Mouse (Mus musculus) MEL (cell line): Measurements from ENCODE around the gene Arhgef7. TPM values are rescaled to one million over a fixed set of nuclear protein-coding genes. Genes with fewer than 3 reads are reported as not detected.

Source experiments
- DNase-seq: peaks from one replicate; pipeline ENCODE4 v3.0.0; 2011; ENCODE audit warnings: low read depth, low spot score
- H3K27ac ChIP-seq: 2 replicates; pipeline ENCODE4 v1.5.1; 2012; ENCODE audit warnings: low read depth, mild to moderate bottlenecking, control low read depth, low read length, moderate library complexity; ENCODE audit not compliant: control insufficient read depth
- H3K27me3 ChIP-seq, 2 experiments: fragments of 150-350 bp in 1 of 2; sonication (generic) in 1 of 2; 2 replicates each; pipeline ENCODE4 v1.6.1; 2012; ENCODE audit warnings: low read length in 2 of 2, mild to moderate bottlenecking in 2 of 2, improper control_type of control experiment in 1 of 2, moderate library complexity in 1 of 2; ENCODE audit not compliant: insufficient read depth in 2 of 2, control insufficient read depth in 1 of 2
- H3K36me3 ChIP-seq, 2 experiments: 2 replicates each; pipeline ENCODE4 v1.6.1; 2012 to 2014; ENCODE audit warnings: low read length in 2 of 2, improper control_type of control experiment in 1 of 2, inconsistent platforms in 1 of 2, mild to moderate bottlenecking in 1 of 2; ENCODE audit not compliant: insufficient read depth in 2 of 2, control insufficient read depth in 1 of 2
- H3K4me1 ChIP-seq, 2 experiments: fragments of 150-350 bp in 1 of 2; sonication (generic) in 1 of 2; 2 replicates each; pipeline ENCODE4 v1.6.1; 2012; ENCODE audit warnings: low read length in 2 of 2, improper control_type of control experiment in 1 of 2, mild to moderate bottlenecking in 1 of 2; ENCODE audit not compliant: insufficient read depth in 2 of 2, control insufficient read depth in 1 of 2
- H3K4me3 ChIP-seq, 2 experiments: fragments of 150-350 bp in 1 of 2; sonication (generic) in 1 of 2; 2 replicates each; pipeline ENCODE4 v1.5.1; 2012; ENCODE audit warnings: low read depth in 2 of 2, low read length in 2 of 2, mild to moderate bottlenecking in 2 of 2, moderate library complexity in 2 of 2, control low read depth in 1 of 2, improper control_type of control experiment in 1 of 2; ENCODE audit not compliant: control insufficient read depth in 1 of 2, insufficient read depth in 1 of 2
- H3K79me2 ChIP-seq: 2 replicates; pipeline ENCODE4 v1.6.1; 2012; ENCODE audit warnings: mild to moderate bottlenecking, low read length, moderate library complexity; ENCODE audit not compliant: control insufficient read depth, poor library complexity, insufficient read depth
- H3K9ac ChIP-seq: 2 replicates; pipeline ENCODE4 v1.6.1; 2012; ENCODE audit warnings: low read depth, mild to moderate bottlenecking, control low read depth, low read length, moderate library complexity; ENCODE audit not compliant: control insufficient read depth, poor library complexity, severe bottlenecking
- H3K9me3 ChIP-seq: fragments of 150-350 bp; sonication (generic); replicated peaks from 2 replicates; pipeline ENCODE4 v1.6.1; 2012; ENCODE audit warnings: mild to moderate bottlenecking, low read length, improper control_type of control experiment, moderate library complexity; ENCODE audit not compliant: insufficient read depth
- BHLHE40 ChIP-seq: IDR thresholded peaks from 2 replicates; pipeline ENCODE4 v1.6.1; 2012; ENCODE audit warnings: low read depth, mild to moderate bottlenecking, inconsistent platforms, low read length, improper control_type of control experiment, borderline replicate concordance
- CHD1 ChIP-seq: IDR thresholded peaks from 2 replicates; pipeline ENCODE4 v1.6.1; 2012; ENCODE audit warnings: low read depth, mild to moderate bottlenecking, inconsistent platforms, low read length, improper control_type of control experiment
- CHD2 ChIP-seq: IDR thresholded peaks from 2 replicates; pipeline ENCODE4 v1.6.1; 2011; ENCODE audit warnings: low read length, improper control_type of control experiment
- CTCF ChIP-seq, 3 experiments: IDR thresholded peaks in 2 of 3; conservative IDR thresholded peaks in 1 of 3; 2 replicates each; pipeline ENCODE4 v1.5.1; 2011 to 2012; ENCODE audit warnings: low read length in 3 of 3, low read depth in 2 of 3, mild to moderate bottlenecking in 2 of 3, improper control_type of control experiment in 1 of 3, inconsistent platforms in 1 of 3, mixed read lengths in 1 of 3, moderate library complexity in 1 of 3; ENCODE audit not compliant: control insufficient read depth in 1 of 3, insufficient read depth in 1 of 3, poor library complexity in 1 of 3, severe bottlenecking in 1 of 3
- ELF1 ChIP-seq: IDR thresholded peaks from 2 replicates; pipeline ENCODE4 v1.6.1; 2014; ENCODE audit warnings: low read depth, mild to moderate bottlenecking, inconsistent platforms, low read length, improper control_type of control experiment, moderate library complexity
- EP300 ChIP-seq, 2 experiments: IDR thresholded peaks; 2 replicates each; pipeline ENCODE4 v1.6.1; 2011; ENCODE audit warnings: improper control_type of control experiment in 2 of 2, low read length in 2 of 2, low read depth in 1 of 2, mild to moderate bottlenecking in 1 of 2
- GABPA ChIP-seq: IDR thresholded peaks from 2 replicates; pipeline ENCODE4 v1.6.1; 2012; ENCODE audit warnings: low read depth, mild to moderate bottlenecking, inconsistent platforms, low read length, improper control_type of control experiment, moderate library complexity
- GATA1 ChIP-seq: IDR thresholded peaks from 2 replicates; pipeline ENCODE4 v1.6.1; 2011; ENCODE audit warnings: low read depth, low read length, improper control_type of control experiment
- JUND ChIP-seq: IDR thresholded peaks from 2 replicates; pipeline ENCODE4 v1.6.1; 2011; ENCODE audit warnings: low read depth, mild to moderate bottlenecking, improper control_type of control experiment, low read length
- KAT2A ChIP-seq: conservative IDR thresholded peaks from 2 replicates; pipeline ENCODE4 v1.6.1; 2012; ENCODE audit warnings: low read depth, low read length, improper control_type of control experiment, inconsistent platforms
- MAFK ChIP-seq: IDR thresholded peaks from 2 replicates; pipeline ENCODE4 v1.6.1; 2011; ENCODE audit warnings: low read depth, mild to moderate bottlenecking, low read length, improper control_type of control experiment, borderline replicate concordance
- MAX ChIP-seq: IDR thresholded peaks from 2 replicates; pipeline ENCODE4 v1.6.1; 2011; ENCODE audit warnings: low read length, improper control_type of control experiment
- MAZ ChIP-seq: IDR thresholded peaks from 2 replicates; pipeline ENCODE4 v1.6.1; 2012; ENCODE audit warnings: low read depth, mild to moderate bottlenecking, inconsistent platforms, low read length, improper control_type of control experiment
- MEF2A ChIP-seq: IDR thresholded peaks from 2 replicates; pipeline ENCODE4 v1.6.1; 2014; ENCODE audit warnings: low read depth, mild to moderate bottlenecking, inconsistent platforms, low read length, improper control_type of control experiment; ENCODE audit not compliant: poor library complexity, insufficient replicate concordance, severe bottlenecking; ENCODE audit errors: extremely low read depth
- MYC ChIP-seq: IDR thresholded peaks from 2 replicates; pipeline ENCODE4 v1.6.1; 2011; ENCODE audit warnings: low read depth, mild to moderate bottlenecking, low read length, improper control_type of control experiment, moderate library complexity
- NELFE ChIP-seq: IDR thresholded peaks from 2 replicates; pipeline ENCODE4 v1.6.1; 2011; ENCODE audit warnings: low read depth, low read length, improper control_type of control experiment
- NRF1 ChIP-seq: IDR thresholded peaks from 2 replicates; pipeline ENCODE4 v1.6.1; 2014; ENCODE audit warnings: low read depth, mild to moderate bottlenecking, inconsistent platforms, low read length, improper control_type of control experiment, moderate library complexity; ENCODE audit not compliant: poor library complexity, insufficient read depth, severe bottlenecking
- POLR2A ChIP-seq, 2 experiments: IDR thresholded peaks; 2 replicates each; pipeline ENCODE4 v1.6.1; 2011 to 2012; ENCODE audit warnings: low read length in 2 of 2, mild to moderate bottlenecking in 2 of 2, control low read depth in 1 of 2, improper control_type of control experiment in 1 of 2, low read depth in 1 of 2, moderate library complexity in 1 of 2; ENCODE audit not compliant: control insufficient read depth in 1 of 2, insufficient read depth in 1 of 2, poor library complexity in 1 of 2
- POLR2AphosphoS2 ChIP-seq: IDR thresholded peaks from 2 replicates; pipeline ENCODE4 v1.6.1; 2011; ENCODE audit warnings: low read length, improper control_type of control experiment
- POLR2AphosphoS5 ChIP-seq: IDR thresholded peaks from 2 replicates; pipeline ENCODE4 v1.6.1; 2012; ENCODE audit warnings: low read depth, borderline replicate concordance, mild to moderate bottlenecking, inconsistent platforms, low read length, moderate library complexity, mixed read lengths
- RAD21 ChIP-seq: IDR thresholded peaks from 2 replicates; pipeline ENCODE4 v1.6.1; 2011; ENCODE audit warnings: mild to moderate bottlenecking, low read depth, low read length, improper control_type of control experiment
- SIN3A ChIP-seq: IDR thresholded peaks from 2 replicates; pipeline ENCODE4 v1.6.1; 2012; ENCODE audit warnings: low read length, improper control_type of control experiment, inconsistent platforms
- TBP ChIP-seq: IDR thresholded peaks from 2 replicates; pipeline ENCODE4 v1.8.0; 2011; ENCODE audit warnings: low read depth, low read length, improper control_type of control experiment
- TCF12 ChIP-seq: IDR thresholded peaks from 2 replicates; pipeline ENCODE4 v1.6.1; 2014; ENCODE audit warnings: low read depth, mild to moderate bottlenecking, inconsistent platforms, low read length, improper control_type of control experiment, moderate library complexity
- UBTF ChIP-seq: IDR thresholded peaks from 2 replicates; pipeline ENCODE4 v1.6.1; 2012; ENCODE audit warnings: low read depth, mild to moderate bottlenecking, inconsistent platforms, low read length, improper control_type of control experiment, moderate library complexity, borderline replicate concordance; ENCODE audit not compliant: insufficient read depth
- USF1 ChIP-seq: IDR thresholded peaks from 2 replicates; pipeline ENCODE4 v1.6.1; 2014; ENCODE audit warnings: low read depth, mild to moderate bottlenecking, inconsistent platforms, low read length, improper control_type of control experiment, moderate library complexity
- ZKSCAN1 ChIP-seq: IDR thresholded peaks from 2 replicates; pipeline ENCODE4 v1.6.1; 2012; ENCODE audit warnings: low read depth, mild to moderate bottlenecking, inconsistent platforms, low read length, improper control_type of control experiment, moderate library complexity
- ZMIZ1 ChIP-seq: IDR thresholded peaks from 2 replicates; pipeline ENCODE4 v1.6.1; 2012; ENCODE audit warnings: low read depth, mild to moderate bottlenecking, inconsistent platforms, low read length, improper control_type of control experiment, moderate library complexity
- ZNF384 ChIP-seq: IDR thresholded peaks from 2 replicates; pipeline ENCODE4 v1.6.1; 2012; ENCODE audit warnings: low read depth, mild to moderate bottlenecking, inconsistent platforms, low read length, improper control_type of control experiment
- polyA plus RNA-seq, 2 experiments: library from polyadenylated mRNA; stranded (reverse) in 1 of 2; unstranded in 1 of 2; fragments of >175 nt in 1 of 2; fragments of >200 nt in 1 of 2; gene quantifications; 2 replicates each; pipeline versions ENCODE4 v1.2.1 to v1.2.4; 2012; ENCODE audit warnings: low replicate concordance in 2 of 2, low read depth in 1 of 2; ENCODE audit not compliant: insufficient read length in 2 of 2, insufficient read depth in 1 of 2, missing spikeins in 1 of 2
- total RNA-seq: library from RNA; depleted of rRNA; stranded (reverse); fragments of 300-350 nt; gene quantifications from 2 replicates; pipeline ENCODE4 v1.2.3, GENCODE M21; 2012

Gene Arhgef7
- total and polyA plus RNA-seq, 3 experiments = 21.0 to 36.8 TPM; not detected in 1

GRCm38 (mm10) chr8:11797729-11798479, 70.4 kb downstream of the Arhgef7 start:
- no peak for DNase-seq
- no peaks in the 10 kb centered on the region; a peak in 2 of 4 replicates for H3K36me3 ChIP-seq
- no peak overlapping the region for H3K4me3 ChIP-seq

DNA sequence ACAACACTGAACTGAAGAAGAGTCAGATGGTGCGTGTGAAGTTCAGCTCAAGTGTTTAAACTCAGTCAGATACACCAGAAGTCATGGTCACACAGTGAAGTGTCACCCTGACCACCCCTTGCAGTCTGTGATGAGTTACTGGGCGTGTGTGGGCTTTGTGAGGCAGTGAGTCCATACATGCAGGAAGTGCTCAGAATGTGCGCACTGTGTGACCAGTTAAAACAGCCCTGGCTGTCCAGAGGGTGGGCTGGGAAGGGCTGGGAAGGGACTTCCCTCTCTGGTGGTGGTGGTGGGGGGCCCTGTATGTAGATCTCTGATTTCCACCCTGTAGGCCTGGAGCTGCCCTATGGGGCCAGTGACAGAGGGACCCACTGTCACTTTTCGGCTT, 71.0 kb downstream of the Arhgef7 start:
- Histone ChIP-seq H3K4me3 (no peak overlapping the region), H3K9ac (no peak overlapping the region), H3K36me3 (no peaks in the 10 kb centered on the region; a peak in 1 of 4 replicates), H3K9me3 (no peaks in the 10 kb centered on the region), H3K27me3 (no peaks in the 10 kb centered on the region), H3K79me2 (no peaks in the 10 kb centered on the region), H3K4me1 (no peaks in the 10 kb centered on the region), H3K27ac (no peak overlapping the region)
- no peak for TF ChIP-seq ZKSCAN1
- TF ChIP-seq MYC = no peak
- TF ChIP-seq ZMIZ1 = no peak
- TF ChIP-seq POLR2AphosphoS2 = no peak
- TF ChIP-seq TCF12 = no peak
- no peak for TF ChIP-seq CTCF (IDR thresholded peaks at IDR 0.05 in 2 of 3, conservative IDR thresholded peaks at IDR 0.05 in 1 of 3; ENCODE audit: control insufficient read depth in 1 of 3, insufficient read depth in 1 of 3, low read depth in 2 of 3, low read length in 3 of 3, poor library complexity in 1 of 3, severe bottlenecking in 1 of 3)
- no peak for TF ChIP-seq MAZ
- no peak for TF ChIP-seq MAX
- no peak for TF ChIP-seq EP300 (IDR thresholded peaks at IDR 0.05; ENCODE audit: low read depth in 1 of 2, low read length in 2 of 2)
- TF ChIP-seq RAD21 = no peak
- TF ChIP-seq ZNF384 = no peak
- TF ChIP-seq GABPA = no peak
- no peak for TF ChIP-seq CHD2
- TF ChIP-seq MEF2A = no peak
- TF ChIP-seq SIN3A = no peak
- TF ChIP-seq POLR2AphosphoS5 = no peak
- no peak for TF ChIP-seq BHLHE40
- no peak for TF ChIP-seq UBTF
- no peak for TF ChIP-seq MAFK
- no peak for TF ChIP-seq JUND
- DNase-seq = no peak

More at GRCm38 (mm10) chr8:11797729-11798479, 70.4 kb downstream of the Arhgef7 start:
- H3K27me3 ChIP-seq = no peaks in the 10 kb centered on the region
- no peak overlapping the region for H3K27ac ChIP-seq
- H3K9me3 ChIP-seq = no peaks in the 10 kb centered on the region
- TF ChIP-seq NRF1 (no peak), GATA1 (no peak), MYC (no peak), ZKSCAN1 (no peak), NELFE (no peak), MAX (no peak), MEF2A (no peak), ELF1 (no peak), CHD1 (no peak), UBTF (no peak), POLR2A (IDR thresholded peaks at IDR 0.05; ENCODE audit: control insufficient read depth in 1 of 2, insufficient read depth in 1 of 2, low read depth in 1 of 2, low read length in 2 of 2, poor library complexity in 1 of 2) (no peak), TBP (no peak), BHLHE40 (no peak), ZNF384 (no peak), USF1 (no peak), JUND (no peak), MAFK (no peak), KAT2A (no peak), MAZ (no peak)
- TF ChIP-seq, all 39 proteins: peak for 0
- H3K9ac ChIP-seq = no peak overlapping the region
- H3K79me2 ChIP-seq = no peaks in the 10 kb centered on the region
- H3K4me1 ChIP-seq = no peaks in the 10 kb centered on the region
